Mouse (Mus musculus) bone marrow macrophage, adult 2 months (primary cell): ENCODE data around the gene Ass1.

Experiments used
- CTCF ChIP-seq: IDR thresholded peaks from 2 replicates; pipeline ENCODE4 v1.5.1; 2012; ENCODE audit warnings: low read depth, mild to moderate bottlenecking, low read length, moderate library complexity
- POLR2A ChIP-seq: IDR thresholded peaks from 2 replicates; pipeline ENCODE4 v1.6.1; 2012; ENCODE audit warnings: mild to moderate bottlenecking, low read depth, low read length, borderline replicate concordance

- TF ChIP-seq CTCF (no peak), POLR2A (no peak)
These were observed 19.3 kb upstream of the Ass1 start for GRCm38 (mm10) chr2:31450661-31451060.
